Mouse (Mus musculus): ENCODE measurements at regions not wholly inside any gene's neighbourhood (a gene's known extent, or its start where the extent isn't known, plus 50 kb on each side); places are given as distances from the start of the nearest gene placed in this dataset.

GRCm38 (mm10) chr1:137643508-137643907 is 532.0 kb downstream of the Ptprc start:
- TF ChIP-seq CTCF (IDR thresholded peaks at IDR 0.05; ENCODE audit: extremely low read depth, insufficient read depth, insufficient read length, insufficient replicate concordance) (no peak), POLR2A (IDR thresholded peaks at IDR 0.05; ENCODE audit: low read depth, low read length) (no peak)

Measured in spleen, adult 2 months (tissue).